Mouse (Mus musculus): ENCODE measurements around the gene Lpar5.

The Lpar5 gene

DNA sequence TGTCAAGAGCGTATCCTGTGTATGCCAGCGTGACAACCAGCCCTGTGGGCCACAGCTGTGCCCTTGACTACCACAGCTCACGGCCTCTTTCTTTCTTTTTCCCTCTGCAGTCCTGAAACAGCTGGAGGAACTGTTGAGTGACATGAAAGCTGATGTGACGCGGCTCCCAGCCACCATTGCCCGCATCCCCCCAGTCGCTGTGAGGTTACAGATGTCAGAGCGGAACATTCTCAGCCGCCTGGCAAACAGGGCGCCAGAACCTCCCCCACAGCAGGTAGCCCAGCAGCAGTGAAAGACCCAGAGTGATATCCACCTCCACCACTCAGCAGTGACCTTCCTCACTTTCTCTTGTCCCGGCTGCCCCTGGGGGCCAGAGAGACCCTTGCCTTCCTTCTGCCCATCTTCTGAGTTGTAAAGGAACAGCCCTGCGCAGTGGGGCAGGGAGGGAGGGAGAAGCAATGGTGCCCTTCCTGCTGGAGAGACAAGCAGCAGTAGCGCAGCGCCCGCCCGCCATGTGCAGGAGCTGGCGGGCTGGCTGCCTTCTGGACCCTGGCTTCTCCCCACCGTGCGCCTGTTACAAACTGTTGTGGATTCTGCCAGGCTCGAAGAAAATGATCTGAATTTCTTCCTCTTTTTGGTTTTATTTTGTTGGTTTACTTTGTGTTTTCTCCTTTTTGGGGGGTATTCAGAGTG lies 62.1 kb downstream of the Lpar5 start:
- ChIA-PET CTCF (interaction anchor here in 2 of 4 experiments (0.6 to 1.8 kb wide), 6 partner anchors 18 to 326 kb away, joined by 3 to 10 read pairs (median 4); no protein-coding TSS in a partner anchor), POLR2A (interaction anchor here (0.5 to 16.8 kb wide), 72 partner anchors 8 to 462 kb away, joined by 3 to 499 read pairs (median 4); partner anchors contain the start of genes Gapdh (in 2 of the 4), Grcc10 (in 2 of the 4), Mrpl51 (in 2 of the 4) and Ncapd2 (in 2 of the 4))

DNA sequence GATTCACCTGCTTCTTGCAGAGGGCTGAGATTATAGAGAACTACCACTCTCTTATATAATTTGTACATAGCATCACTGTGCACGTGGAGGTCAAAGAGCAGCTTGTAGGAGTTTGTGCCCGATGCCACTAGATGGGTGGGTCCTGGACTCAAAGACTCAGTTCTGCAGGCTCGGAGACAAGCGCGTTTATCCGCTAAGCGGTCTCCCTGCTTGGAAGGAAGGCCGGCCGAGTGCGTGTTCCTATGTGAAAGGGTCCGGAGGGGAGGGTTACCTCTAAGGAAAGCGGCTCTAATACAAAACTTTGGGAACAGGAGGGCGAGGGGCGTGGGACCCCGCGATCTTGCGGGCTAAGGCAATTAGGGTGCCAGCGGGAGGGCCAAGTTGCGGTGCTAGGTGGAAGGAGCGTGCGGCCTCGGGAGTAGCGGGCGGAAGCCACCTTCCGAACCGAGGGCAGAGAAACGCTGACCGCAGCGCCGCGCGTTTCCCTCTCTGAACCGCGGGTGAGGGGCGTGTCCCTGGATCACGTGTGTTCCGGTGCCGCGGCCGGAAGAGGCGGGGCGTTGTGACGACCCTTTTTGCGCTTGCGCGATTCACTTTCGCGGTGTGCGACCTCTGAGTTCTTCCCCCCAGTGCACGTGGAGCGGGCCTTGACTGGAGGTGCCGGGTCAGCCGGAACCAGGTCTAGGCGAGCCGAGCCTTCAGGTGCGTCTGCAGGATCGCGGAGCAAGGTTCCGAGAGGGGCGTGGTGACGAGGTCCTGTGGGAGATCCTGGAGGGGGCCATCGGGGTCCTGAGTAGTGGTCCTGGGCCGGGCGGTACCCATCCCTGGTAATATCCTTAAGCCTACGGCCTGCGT lies 63.8 kb downstream of the Lpar5 start, which contains the start of gene Nop2:
Gene Nop2 (plus strand): TSS at position 608 of the 855 bp plus-strand sequence.
- POLR2A ChIA-PET, result interaction anchor here (0.6 to 16.8 kb wide), 24 partner anchors 8 to 326 kb away, joined by 3 to 499 read pairs (median 5); partner anchors contain the start of genes Gapdh (in 2 of the 4), Mrpl51 (in 2 of the 4), Ncapd2 (in 2 of the 4) and Zfp384 (in 2 of the 4)
- CTCF ChIA-PET, result no interaction called here
